Mouse (Mus musculus): Measurements from ENCODE around the gene Phactr4. TPM values are rescaled to one million over a fixed set of nuclear protein-coding genes. Genes with fewer than 3 reads are reported as not detected.

Gene Phactr4
- polyA plus RNA-seq (2014; fragmentation: Nextera tagmentation; extraction: Ambion mirVana): 7.4 and 11.1 TPM in 2 replicates

DNA sequence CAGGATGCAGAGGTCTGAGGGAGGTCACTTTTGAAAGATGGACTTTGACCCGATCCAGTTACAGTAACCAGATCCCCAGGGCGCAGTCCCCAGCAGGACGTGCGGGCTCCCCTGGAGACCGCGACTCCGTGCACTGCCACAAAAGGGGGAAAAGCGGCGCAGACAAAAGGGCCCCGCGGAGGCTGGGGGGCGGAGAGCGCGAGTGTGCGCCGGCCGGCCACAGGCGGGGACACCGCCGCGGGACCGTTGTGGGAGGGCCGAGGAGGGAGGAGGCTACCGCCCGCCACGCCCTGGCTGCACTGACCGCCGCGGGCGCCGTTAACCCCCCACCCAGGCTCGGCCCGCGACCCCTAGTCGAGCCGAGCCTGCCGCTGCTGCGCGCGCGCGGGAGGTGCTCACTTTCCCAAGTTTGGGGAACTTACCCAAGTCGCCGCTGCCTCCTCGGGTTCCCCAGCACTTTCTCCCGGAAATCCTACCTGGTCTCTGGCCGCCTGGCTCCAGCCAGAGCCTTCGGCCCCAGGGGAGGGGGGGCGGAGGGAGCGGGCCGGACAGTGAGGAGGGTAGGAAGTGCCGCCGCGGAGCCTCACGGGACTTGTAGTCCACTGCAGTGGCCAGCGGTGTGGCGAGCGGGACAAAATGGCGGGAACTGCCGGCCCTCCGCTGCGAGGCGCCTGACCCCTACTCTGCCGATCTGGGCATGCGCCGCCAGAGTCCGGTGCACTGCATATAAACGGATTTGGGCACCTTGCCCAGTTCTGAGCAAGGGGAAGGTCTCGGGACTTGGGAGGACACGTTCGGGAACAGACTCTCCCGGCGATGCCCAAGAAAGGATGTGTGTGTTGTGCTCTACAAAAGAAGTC lies at the start of gene Phactr4:
Phactr4 (minus strand) TSS at position 567 of the 860 bp plus-strand sequence.
- peak; percentile 95 for DNase-seq
- Histone ChIP-seq H3K4me2 (ENCODE audit: low read length) (peak within 1 kb of the TSS; percentile 65), H3K36me3 (ENCODE audit: control insufficient read depth, insufficient read depth, low read length) (no peaks in the 10 kb centered on the region), H3K4me1 (ENCODE audit: control insufficient read depth, insufficient read depth, low read length) (peaks cover 12% of the 10 kb centered on the region; the same call in 1 of the 2 replicates), H3K27ac (replicated peaks; ENCODE audit: low read depth, low read length) (peak within 1 kb of the TSS; percentile 91), H3K27me3 (ENCODE audit: control insufficient read depth, insufficient read depth, low read length) (no peaks in the 10 kb centered on the region), H3K9me3 (ENCODE audit: control insufficient read depth, low read length) (no peaks in the 10 kb centered on the region), H3K9ac (replicated peaks; ENCODE audit: low read length) (peak within 1 kb of the TSS; percentile 73), H3K4me3 (replicated peaks; ENCODE audit: low read depth, low read length) (peak within 1 kb of the TSS; percentile 91)
- under 1% methylated on average over 68 of the region's 73 CpGs for WGBS
- ATAC-seq (ENCODE audit: low FRiP score, low TSS enrichment): peak; percentile 96

GRCm38 (mm10) chr4:132469873-132470272 lies 47.6 kb upstream of the Phactr4 start:
- no peak overlapping the region for H3K9ac ChIP-seq (replicated peaks; ENCODE audit: low read length)
- DNase-seq: no peak
- 23% methylated on average over 3 of the region's 3 CpGs for WGBS
- H3K27ac ChIP-seq (replicated peaks; ENCODE audit: low read depth, low read length): no peak overlapping the region
- H3K36me3 ChIP-seq (ENCODE audit: control insufficient read depth, insufficient read depth, low read length): no peaks in the 10 kb centered on the region
- H3K27me3 ChIP-seq (ENCODE audit: control insufficient read depth, insufficient read depth, low read length): no peaks in the 10 kb centered on the region
- no peak overlapping the region for H3K4me2 ChIP-seq (ENCODE audit: low read length)
- no peaks in the 10 kb centered on the region for H3K9me3 ChIP-seq (ENCODE audit: control insufficient read depth, low read length)
- H3K4me1 ChIP-seq (ENCODE audit: control insufficient read depth, insufficient read depth, low read length): no peaks in the 10 kb centered on the region
- no peak overlapping the region for H3K4me3 ChIP-seq (replicated peaks; ENCODE audit: low read depth, low read length)
- ATAC-seq (ENCODE audit: low FRiP score, low TSS enrichment): no peak

DNA sequence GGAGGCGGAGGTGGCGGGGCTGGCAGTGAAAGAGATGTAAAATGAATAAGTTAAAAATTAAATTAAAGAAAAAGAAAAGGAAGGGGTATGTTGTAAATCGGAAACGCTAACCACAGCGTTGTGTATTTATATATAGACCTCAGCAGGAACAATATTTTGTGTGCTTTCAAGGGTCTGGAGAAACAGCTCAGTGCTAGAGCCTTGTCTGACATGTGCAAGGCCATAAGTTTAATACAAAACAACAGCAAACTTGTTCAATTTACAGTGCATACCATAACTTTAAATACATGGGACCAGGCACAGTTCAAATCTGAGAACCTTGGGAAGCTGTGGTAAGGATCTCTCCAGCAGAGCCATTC lies 41.9 kb upstream of the Phactr4 start:
- WGBS: 0% methylated on average over 5 of the region's 5 CpGs
- peaks cover 10% of the 10 kb centered on the region for H3K4me1 ChIP-seq (ENCODE audit: control insufficient read depth, insufficient read depth, low read length)
- H3K9me3 ChIP-seq (ENCODE audit: control insufficient read depth, low read length): no peaks in the 10 kb centered on the region
- H3K27me3 ChIP-seq (ENCODE audit: control insufficient read depth, insufficient read depth, low read length): no peaks in the 10 kb centered on the region
- no peak; the same call in 1 of the 2 replicates for ATAC-seq (ENCODE audit: low FRiP score, low TSS enrichment)
- H3K27ac ChIP-seq (replicated peaks; ENCODE audit: low read depth, low read length): peak overlapping the region; percentile 32; the same call in 1 of the 2 replicates
- H3K4me3 ChIP-seq (replicated peaks; ENCODE audit: low read depth, low read length): peak overlapping the region; percentile 71
- DNase-seq: no peak
- peak overlapping the region; percentile 52; the same call in 1 of the 2 replicates for H3K9ac ChIP-seq (replicated peaks; ENCODE audit: low read length)
- peak overlapping the region; percentile 83 for H3K4me2 ChIP-seq (ENCODE audit: low read length)
- peaks cover 19% of the 10 kb centered on the region for H3K36me3 ChIP-seq (ENCODE audit: control insufficient read depth, insufficient read depth, low read length)

DNA sequence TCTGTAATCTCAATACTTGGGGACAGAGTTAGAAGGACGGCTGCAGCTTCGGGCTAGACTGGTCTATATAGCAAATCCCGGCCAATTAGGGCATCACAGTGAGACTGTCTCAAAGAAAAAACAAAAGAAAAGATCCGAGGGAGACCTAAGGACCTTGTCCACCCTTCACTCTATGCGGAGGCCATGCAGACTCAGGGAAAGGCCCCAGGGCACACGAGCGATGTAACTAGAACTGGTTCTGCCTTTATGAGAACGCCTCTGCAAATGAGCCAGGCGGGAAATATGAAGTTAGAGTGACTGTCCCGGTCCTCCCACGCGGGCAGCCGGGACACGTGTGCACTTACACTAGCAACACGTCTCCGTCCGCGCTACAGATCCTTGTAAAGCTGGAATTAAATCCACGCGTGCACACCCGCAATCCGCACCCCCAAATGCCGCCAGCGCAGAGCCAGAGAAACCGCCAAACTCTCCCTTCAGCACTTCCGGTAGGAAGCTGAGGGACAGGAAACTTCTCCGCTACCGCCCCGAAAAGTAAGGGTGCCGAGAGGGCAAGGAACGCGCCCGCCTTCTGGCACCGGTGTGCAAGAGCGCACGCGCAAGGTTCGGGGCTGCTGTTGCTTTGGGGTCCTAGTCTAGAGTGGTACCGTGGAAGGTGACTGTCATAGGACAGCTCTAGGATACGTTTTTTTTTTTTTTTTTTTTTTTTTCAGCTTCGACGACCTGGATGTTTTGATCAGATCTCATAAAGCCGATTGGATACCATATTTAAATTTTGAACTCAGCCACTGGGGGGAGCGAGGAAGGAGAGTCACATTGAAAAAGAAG lies 41.4 kb upstream of the Phactr4 start, which contains the start of gene Med18:
Med18 (minus strand) TSS at position 492 of the 825 bp plus-strand sequence.
- no peaks in the 10 kb centered on the region for H3K9me3 ChIP-seq (ENCODE audit: control insufficient read depth, low read length)

GRCm38 (mm10) chr4:132462836-132463235 lies 40.5 kb upstream of the Phactr4 start:
- Histone ChIP-seq H3K36me3 (ENCODE audit: control insufficient read depth, insufficient read depth, low read length) (peaks cover 31% of the 10 kb centered on the region), H3K27me3 (ENCODE audit: control insufficient read depth, insufficient read depth, low read length) (no peaks in the 10 kb centered on the region), H3K9me3 (ENCODE audit: control insufficient read depth, low read length) (no peaks in the 10 kb centered on the region), H3K4me3 (replicated peaks; ENCODE audit: low read depth, low read length) (peak overlapping the region; percentile 71), H3K4me1 (ENCODE audit: control insufficient read depth, insufficient read depth, low read length) (peaks cover 10% of the 10 kb centered on the region), H3K4me2 (ENCODE audit: low read length) (peak overlapping the region; percentile 83), H3K9ac (replicated peaks; ENCODE audit: low read length) (peak overlapping the region; percentile 52), H3K27ac (replicated peaks; ENCODE audit: low read depth, low read length) (no peak overlapping the region)
- DNase-seq (no peak), ATAC-seq (ENCODE audit: low FRiP score, low TSS enrichment) (no peak)
- 16% methylated on average over 11 of the region's 11 CpGs for WGBS

More for the DNA sequence above, 41.4 kb upstream of the Phactr4 start, which contains the start of gene Med18:
- Histone ChIP-seq H3K4me3 (replicated peaks; ENCODE audit: low read depth, low read length) (peak within 1 kb of the TSS; percentile 71), H3K27me3 (ENCODE audit: control insufficient read depth, insufficient read depth, low read length) (no peaks in the 10 kb centered on the region), H3K9ac (replicated peaks; ENCODE audit: low read length) (peak within 1 kb of the TSS; percentile 52), H3K4me2 (ENCODE audit: low read length) (peak within 1 kb of the TSS; percentile 83), H3K36me3 (ENCODE audit: control insufficient read depth, insufficient read depth, low read length) (peaks cover 23% of the 10 kb centered on the region), H3K4me1 (ENCODE audit: control insufficient read depth, insufficient read depth, low read length) (peaks cover 10% of the 10 kb centered on the region), H3K27ac (replicated peaks; ENCODE audit: low read depth, low read length) (peak within 1 kb of the TSS; percentile 32; the same call in 1 of the 2 replicates)
- ATAC-seq (ENCODE audit: low FRiP score, low TSS enrichment): peak; percentile 92
- under 1% methylated on average over 44 of the region's 44 CpGs for WGBS
- peak; percentile 98 for DNase-seq

GRCm38 (mm10) chr4:132460225-132460624 lies 37.9 kb upstream of the Phactr4 start:
- no peak overlapping the region for H3K27ac ChIP-seq (replicated peaks; ENCODE audit: low read depth, low read length)
- no peaks in the 10 kb centered on the region for H3K27me3 ChIP-seq (ENCODE audit: control insufficient read depth, insufficient read depth, low read length)
- H3K4me2 ChIP-seq (ENCODE audit: low read length): no peak overlapping the region
- H3K4me3 ChIP-seq (replicated peaks; ENCODE audit: low read depth, low read length): no peak overlapping the region
- 85% methylated on average over 8 of the region's 8 CpGs for WGBS
- peaks cover 10% of the 10 kb centered on the region for H3K4me1 ChIP-seq (ENCODE audit: control insufficient read depth, insufficient read depth, low read length)
- H3K9me3 ChIP-seq (ENCODE audit: control insufficient read depth, low read length): no peaks in the 10 kb centered on the region
- DNase-seq (no peak), ATAC-seq (ENCODE audit: low FRiP score, low TSS enrichment) (no peak)
- no peak overlapping the region for H3K9ac ChIP-seq (replicated peaks; ENCODE audit: low read length)
- peaks cover 41% of the 10 kb centered on the region for H3K36me3 ChIP-seq (ENCODE audit: control insufficient read depth, insufficient read depth, low read length)

DNA sequence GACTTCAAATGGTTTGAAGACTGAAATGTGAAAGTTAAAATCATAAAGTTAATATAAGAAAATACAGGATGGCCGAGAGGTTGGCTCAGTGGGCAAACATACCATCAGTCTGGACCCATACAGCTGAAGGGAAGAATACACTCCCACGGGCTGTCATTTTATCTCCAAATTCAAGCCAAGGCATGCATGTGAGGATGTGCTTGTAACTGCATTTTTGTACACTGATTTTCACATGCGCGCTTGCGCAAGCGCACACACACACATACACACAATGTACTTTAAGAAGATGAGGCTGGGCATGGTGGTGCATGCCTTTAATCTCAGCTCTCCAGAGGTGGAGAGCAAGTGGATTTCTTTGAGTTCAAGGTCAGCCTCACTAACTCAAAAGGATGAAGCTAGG lies 33.3 kb upstream of the Phactr4 start:
- Histone ChIP-seq H3K4me2 (ENCODE audit: low read length) (no peak overlapping the region), H3K9ac (replicated peaks; ENCODE audit: low read length) (no peak overlapping the region), H3K4me3 (replicated peaks; ENCODE audit: low read depth, low read length) (no peak overlapping the region), H3K27ac (replicated peaks; ENCODE audit: low read depth, low read length) (no peak overlapping the region), H3K27me3 (ENCODE audit: control insufficient read depth, insufficient read depth, low read length) (no peaks in the 10 kb centered on the region), H3K36me3 (ENCODE audit: control insufficient read depth, insufficient read depth, low read length) (peaks cover 35% of the 10 kb centered on the region), H3K4me1 (ENCODE audit: control insufficient read depth, insufficient read depth, low read length) (no peaks in the 10 kb centered on the region), H3K9me3 (ENCODE audit: control insufficient read depth, low read length) (no peaks in the 10 kb centered on the region)
- WGBS: 95% methylated on average over 6 of the region's 6 CpGs
- DNase-seq: no peak
- ATAC-seq (ENCODE audit: low FRiP score, low TSS enrichment): no peak

DNA sequence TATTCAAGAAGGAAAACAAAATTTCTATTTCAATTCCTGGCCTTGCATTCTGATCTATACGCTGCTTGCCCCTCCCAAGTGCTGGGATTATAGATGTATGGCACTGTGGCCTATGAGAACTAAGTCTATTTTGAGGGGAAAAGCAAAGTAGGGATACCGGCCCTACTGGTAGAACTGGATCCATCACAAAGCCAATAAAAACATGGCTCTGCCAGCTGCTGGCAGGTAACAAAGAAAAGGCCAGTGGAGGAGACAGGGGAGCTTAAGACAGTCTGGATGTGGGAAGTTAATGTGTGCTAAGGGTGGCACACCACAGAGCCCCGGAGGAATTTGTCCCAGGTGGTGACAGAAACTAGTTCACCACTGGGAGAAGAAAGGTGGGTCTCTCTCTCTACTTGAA lies 32.9 kb upstream of the Phactr4 start:
- Histone ChIP-seq H3K9me3 (ENCODE audit: control insufficient read depth, low read length) (no peaks in the 10 kb centered on the region), H3K27me3 (ENCODE audit: control insufficient read depth, insufficient read depth, low read length) (no peaks in the 10 kb centered on the region), H3K36me3 (ENCODE audit: control insufficient read depth, insufficient read depth, low read length) (peaks cover 31% of the 10 kb centered on the region), H3K27ac (replicated peaks; ENCODE audit: low read depth, low read length) (no peak overlapping the region), H3K4me3 (replicated peaks; ENCODE audit: low read depth, low read length) (no peak overlapping the region), H3K4me2 (ENCODE audit: low read length) (no peak overlapping the region), H3K9ac (replicated peaks; ENCODE audit: low read length) (no peak overlapping the region), H3K4me1 (ENCODE audit: control insufficient read depth, insufficient read depth, low read length) (no peaks in the 10 kb centered on the region)
- DNase-seq (no peak), ATAC-seq (ENCODE audit: low FRiP score, low TSS enrichment) (no peak)
- WGBS: 87% methylated on average over 3 of the region's 3 CpGs

Data from midbrain, embryonic 14.5 days (tissue).